Mouse (Mus musculus) gastrocnemius, adult 8-10 months (tissue): ENCODE data around the gene Macrod2. TPM values are rescaled to one million over a fixed set of nuclear protein-coding genes. Genes with fewer than 3 reads are reported as not detected.

Experiments
- DNase-seq, 2 experiments: peaks; one replicate each; pipeline ENCODE4 v3.0.0; 2022; ENCODE audit warnings: low spot score in 2 of 2
- total RNA-seq, 4 experiments: library from RNA; stranded (reverse); gene quantifications; 2 replicates each; pipeline ENCODE4 v1.2.4; 2022

Gene Macrod2
- total RNA-seq, 4 experiments from 2014 or later, result 16.2 to 21.8 (median 19.1) TPM

GRCm38 (mm10) chr2:140790363-140790762 is 395.3 kb downstream of the Macrod2 start:
- DNase-seq, result no peak

DNA sequence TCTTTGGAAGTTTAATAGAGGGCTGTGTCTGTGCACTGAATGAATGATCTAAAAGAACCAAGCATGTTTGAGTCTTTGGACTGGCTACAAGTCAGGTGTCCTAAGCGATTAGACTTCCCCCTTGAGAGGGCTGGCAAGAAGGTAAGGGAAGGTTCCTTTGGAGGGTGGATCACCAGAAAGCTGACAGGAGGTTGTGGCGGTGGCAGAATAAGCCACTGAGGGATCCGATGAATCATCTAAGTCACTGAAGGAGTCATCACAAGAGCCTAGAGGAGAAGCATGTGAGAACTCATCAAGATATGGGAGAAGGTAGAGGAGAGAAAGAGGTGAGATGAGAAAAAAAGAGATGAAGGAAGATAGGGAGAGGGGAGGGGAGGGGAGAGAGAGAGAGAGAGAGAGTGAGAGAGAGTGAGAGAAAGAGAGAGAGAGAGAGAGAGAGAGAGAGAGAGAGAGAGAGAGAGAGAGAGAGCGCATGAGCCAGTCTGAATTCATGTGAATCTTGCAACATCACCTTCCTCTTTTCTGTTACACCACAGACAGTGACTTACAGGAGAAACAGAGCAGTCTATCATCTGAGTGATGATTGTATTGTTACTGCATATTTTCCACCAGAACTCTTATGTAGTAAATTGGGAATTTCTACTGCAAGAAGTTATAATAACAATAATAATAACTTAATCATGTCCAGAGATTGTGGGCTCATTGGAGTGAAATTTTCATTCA is 398.9 kb downstream of the Macrod2 start:
- no peak for DNase-seq

DNA sequence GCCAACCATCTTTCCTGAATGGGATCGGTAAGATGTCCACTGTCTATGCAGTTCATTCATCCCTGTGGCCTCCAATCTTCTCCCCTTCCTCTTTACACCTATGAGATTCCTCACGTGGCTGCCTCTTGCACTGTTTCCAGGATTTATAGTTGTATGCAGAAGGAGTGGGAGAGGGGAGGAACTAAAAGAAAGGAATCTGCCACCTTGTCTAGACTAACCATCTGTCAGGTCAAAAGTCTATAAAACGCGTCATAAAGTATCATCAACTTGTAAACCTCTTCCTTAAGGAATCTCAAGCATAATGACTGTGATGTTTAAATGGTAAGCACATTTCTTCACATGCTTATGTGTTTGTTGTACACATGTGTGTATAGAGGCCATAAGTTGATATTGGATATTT is 416.6 kb downstream of the Macrod2 start:
- DNase-seq, result no peak

DNA sequence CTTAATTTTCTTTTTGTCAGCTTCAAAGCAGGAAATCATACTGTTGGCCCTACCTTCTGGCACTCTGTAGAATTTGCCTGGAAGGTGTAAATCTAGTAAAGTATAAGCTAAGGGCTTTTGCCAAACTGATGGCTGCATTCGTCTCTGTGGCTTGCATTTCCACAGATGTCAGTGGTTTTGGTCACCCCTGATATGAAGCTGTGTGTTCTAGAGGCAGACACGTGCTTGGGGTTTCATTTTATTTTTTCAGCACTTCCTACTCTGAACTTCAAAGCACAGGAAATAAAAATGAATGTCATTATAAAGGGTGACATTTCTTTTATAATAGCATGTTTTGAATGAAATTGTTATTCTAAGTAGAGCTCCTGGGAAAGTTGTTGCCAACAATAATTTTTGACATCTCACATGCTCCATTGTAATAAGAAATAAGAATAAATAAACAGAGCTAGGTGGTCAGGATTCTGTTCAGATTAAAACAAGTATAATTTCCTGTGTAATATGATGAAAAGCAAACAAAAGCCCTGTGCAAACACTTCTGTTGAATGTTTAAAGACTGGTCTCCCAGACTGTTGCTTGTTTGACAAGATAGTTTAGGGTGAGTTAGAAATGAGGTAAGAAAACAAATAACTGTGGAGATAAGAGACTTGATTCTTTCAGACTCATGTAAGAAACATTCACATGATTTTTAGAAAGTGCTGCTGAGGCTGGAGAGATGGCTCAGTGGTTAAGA is 424.4 kb downstream of the Macrod2 start:
- DNase-seq, result no peak

- no peak for DNase-seq
Observed at GRCm38 (mm10) chr2:140822378-140822777, 427.3 kb downstream of the Macrod2 start.

GRCm38 (mm10) chr2:140826241-140826640 is 431.1 kb downstream of the Macrod2 start:
- no peak for DNase-seq

GRCm38 (mm10) chr2:140828859-140829258 is 433.8 kb downstream of the Macrod2 start:
- no peak for DNase-seq

- no peak for DNase-seq
Observed at GRCm38 (mm10) chr2:140830086-140830485, 435.0 kb downstream of the Macrod2 start.

DNA sequence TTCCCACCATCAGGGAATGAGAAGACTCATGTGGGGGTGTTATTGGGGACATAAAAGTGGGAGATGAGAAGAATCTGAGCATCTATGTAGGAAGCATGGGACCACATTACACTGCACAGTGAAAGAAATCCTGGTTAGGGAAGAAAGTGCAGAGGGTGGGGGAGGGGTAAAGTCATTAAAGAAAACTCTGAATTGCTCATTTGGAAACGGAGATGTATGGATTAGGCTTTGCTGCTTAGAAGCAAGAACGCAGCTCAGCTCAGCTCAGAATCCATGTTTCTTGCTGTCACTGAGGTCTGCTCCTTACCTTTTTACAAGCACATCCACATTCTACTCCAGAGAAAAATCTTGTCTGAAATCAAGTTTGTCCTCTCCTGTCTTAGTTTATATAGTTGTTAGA is 444.3 kb downstream of the Macrod2 start:
- DNase-seq, result no peak

DNA sequence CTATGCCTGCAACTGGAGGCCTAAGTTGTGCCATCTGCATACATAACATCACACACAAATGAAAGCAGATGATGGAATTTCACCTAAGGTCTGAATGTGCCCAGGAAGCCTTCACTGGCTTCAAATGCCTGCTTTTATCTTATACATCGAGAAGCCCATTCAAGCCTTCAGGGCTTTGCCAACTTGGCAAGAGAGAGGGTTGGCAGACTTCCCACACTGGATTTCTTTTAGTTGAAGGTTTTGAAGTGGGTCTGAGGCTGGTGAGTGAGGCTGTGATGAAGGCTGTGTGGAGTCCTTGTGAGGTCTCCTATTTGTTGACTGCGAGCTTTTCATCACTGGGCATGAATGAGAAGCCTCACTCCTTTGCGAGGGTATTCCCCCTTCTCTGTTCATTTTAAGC is 444.8 kb downstream of the Macrod2 start:
- no peak for DNase-seq

- no peak for DNase-seq
Observed at GRCm38 (mm10) chr2:140844030-140844429, 448.9 kb downstream of the Macrod2 start.

DNA sequence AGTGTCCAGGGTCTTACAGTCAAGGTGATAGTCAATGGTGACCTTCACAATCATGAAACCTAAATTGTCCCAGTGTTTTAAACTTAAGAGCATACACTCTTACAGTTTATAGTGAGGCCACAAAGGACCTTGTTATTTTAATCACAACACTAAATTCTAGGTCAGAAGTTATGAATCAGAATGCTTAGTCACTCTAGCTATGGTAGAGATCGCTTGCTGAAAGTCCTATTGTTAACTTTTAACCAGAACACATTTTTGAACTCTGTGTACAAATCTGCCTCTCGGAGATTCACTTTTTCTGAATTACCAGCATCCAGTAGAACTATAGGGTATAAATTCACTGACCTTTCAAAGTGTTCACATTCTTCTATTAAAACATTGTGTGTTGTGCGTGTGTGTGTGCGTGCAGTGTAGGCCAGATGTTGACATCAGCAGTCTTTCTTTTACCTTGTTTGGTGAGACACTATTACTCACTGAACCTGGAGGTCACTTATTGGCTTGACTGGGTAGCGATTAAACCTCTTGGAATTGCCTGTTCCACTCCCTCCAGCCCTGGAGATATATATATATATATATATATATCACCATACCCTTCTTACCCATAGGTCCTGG is 452.8 kb downstream of the Macrod2 start:
- no peak for DNase-seq

GRCm38 (mm10) chr2:140853538-140853937 is 458.4 kb downstream of the Macrod2 start:
- no peak for DNase-seq

DNA sequence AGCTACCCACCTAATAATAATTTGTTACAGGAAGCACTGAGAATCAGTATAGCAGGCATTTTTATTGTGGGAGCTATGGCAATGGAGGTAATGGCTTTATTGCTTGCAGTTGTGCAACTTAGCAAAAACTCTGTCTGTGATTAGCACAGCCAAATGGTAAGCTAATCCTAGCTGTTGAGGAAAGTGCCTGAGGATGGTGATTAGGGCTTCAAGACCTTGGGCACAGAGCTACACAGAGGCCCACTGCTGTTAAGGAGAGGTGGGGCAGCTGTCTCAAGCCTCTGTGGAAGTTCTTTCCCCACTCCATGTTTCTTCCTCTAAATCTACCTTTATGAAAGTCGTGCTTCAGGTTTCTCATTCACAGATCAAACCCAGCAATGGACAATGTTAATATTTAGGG is 466.2 kb downstream of the Macrod2 start:
- DNase-seq, result no peak

- DNase-seq, result no peak
Observed at GRCm38 (mm10) chr2:140862736-140863135, 467.6 kb downstream of the Macrod2 start.

- no peak for DNase-seq
Observed at GRCm38 (mm10) chr2:140865636-140866035, 470.5 kb downstream of the Macrod2 start.

DNA sequence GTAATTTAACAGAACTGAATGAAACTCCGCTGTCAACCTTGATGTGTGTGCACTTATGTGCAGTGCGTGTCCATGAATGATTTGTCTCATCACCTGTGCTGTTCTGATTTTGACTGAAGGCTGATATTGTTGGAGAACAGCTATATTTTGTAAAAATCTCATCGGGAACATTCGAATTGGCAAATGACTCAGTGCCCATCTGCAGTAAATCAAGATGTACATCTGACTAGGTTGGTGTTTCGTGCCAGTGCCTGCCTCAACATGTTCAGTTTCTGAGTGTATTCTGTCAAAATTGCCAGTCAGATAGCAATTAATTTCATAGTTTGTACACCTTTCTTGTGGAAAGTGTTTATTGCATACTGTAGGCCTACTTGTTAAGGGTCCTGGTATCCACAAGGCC is 472.0 kb downstream of the Macrod2 start:
- no peak for DNase-seq

- DNase-seq, result no peak
Observed at GRCm38 (mm10) chr2:140885176-140885575, 490.1 kb downstream of the Macrod2 start.

DNA sequence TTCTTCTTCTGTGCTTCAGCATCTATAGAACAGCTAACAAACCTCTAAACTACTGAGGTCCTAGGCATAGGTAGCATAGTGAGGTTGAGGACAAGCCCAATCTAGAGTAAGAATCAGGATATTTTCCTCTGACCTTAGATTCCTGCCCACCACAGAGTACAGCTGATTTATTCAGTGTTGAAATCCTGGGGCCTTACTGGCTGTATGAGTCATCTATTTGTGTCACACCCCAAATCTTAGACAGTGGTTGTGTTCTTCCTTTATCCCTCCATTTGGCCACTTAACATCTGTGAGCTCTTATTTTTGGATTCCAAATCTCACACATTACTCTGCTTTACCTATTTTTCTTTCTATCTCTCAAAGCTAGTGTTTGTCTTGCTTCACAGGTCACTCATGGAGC is 495.6 kb downstream of the Macrod2 start:
- no peak for DNase-seq

DNA sequence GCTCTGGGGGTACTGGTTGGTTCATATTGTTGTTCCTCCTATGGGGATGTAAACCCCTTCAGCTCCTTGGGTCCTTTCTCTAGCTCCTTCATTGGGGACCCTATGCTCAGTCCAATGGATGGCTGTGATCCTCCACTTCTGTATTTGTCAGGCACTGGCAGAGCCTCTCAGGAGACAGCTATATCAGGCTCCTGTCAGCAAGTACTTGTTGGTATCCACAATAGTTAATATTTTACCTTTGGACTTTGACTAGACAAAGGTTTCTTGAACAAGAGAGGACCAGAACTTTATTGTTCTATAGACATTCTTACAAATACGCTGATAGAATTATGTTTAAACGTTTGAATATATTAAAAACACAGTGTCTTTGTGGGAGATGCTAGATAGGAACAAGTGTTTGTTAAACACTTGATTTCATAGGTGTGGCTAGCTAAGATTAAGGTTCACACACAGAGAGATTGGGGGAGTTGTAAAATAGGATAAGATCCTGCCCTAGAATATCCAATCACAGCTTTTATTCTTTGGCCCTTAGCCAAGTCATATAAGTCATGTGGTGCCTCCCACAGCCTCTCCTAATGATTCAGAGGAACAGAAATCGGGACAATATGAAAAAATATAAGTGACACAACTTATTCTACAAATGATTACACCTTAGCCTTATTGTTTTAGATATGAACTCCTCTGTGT is 501.4 kb downstream of the Macrod2 start:
- no peak for DNase-seq

- DNase-seq, result no peak
Observed at GRCm38 (mm10) chr2:140898408-140898985, 503.4 kb downstream of the Macrod2 start.

GRCm38 (mm10) chr2:140905331-140905730 is 510.2 kb downstream of the Macrod2 start:
- no peak for DNase-seq
